Mouse (Mus musculus): ENCODE results near the gene 4930407I10Rik.

GRCm38 (mm10) chr15:82044166-82044784, 14.7 kb upstream of the 4930407I10Rik start:
- TF ChIP-seq CTCF (IDR thresholded peaks at IDR 0.05; ENCODE audit: borderline replicate concordance, insufficient read depth, low read depth, low read length): no peak
- TF ChIP-seq POLR2A (IDR thresholded peaks at IDR 0.05; ENCODE audit: borderline replicate concordance, insufficient read depth, low read length): no peak

Measured in cerebellum, adult 2 months (tissue).